Mouse (Mus musculus) liver, embryonic 14.5 days (tissue): ENCODE measurements around the gene AI413582. TPM values are rescaled to one million over a fixed set of nuclear protein-coding genes. Genes with fewer than 3 reads are reported as not detected.
A peak's percentile ranks its signal among the peaks of the same experiment; 100 is the strongest.

Source experiments
- ATAC-seq: fragments of 200-750 bp; cut with Nextera tagmentation; 2 replicates; pipeline ENCODE4 v1.8.0; 2017; ENCODE audit warnings: moderate number of reproducible peaks, mild to moderate bottlenecking, moderate library complexity; ENCODE audit not compliant: insufficient read depth
- DNase-seq, 3 experiments: peaks; one replicate each; pipeline ENCODE4 v3.0.0-alpha.2; 2012 to 2013; ENCODE audit warnings: low read depth in 3 of 3, low spot score in 3 of 3
- H3K27ac ChIP-seq: fragments of 300-500 bp; sonication (generic); 2 replicates; pipeline ENCODE4 v1.5.1; 2014; ENCODE audit warnings: moderate library complexity, mild to moderate bottlenecking, control low read depth, inconsistent platforms
- H3K27me3 ChIP-seq: fragments of 300-500 bp; sonication (generic); 2 replicates; pipeline ENCODE4 v1.6.1; 2014; ENCODE audit warnings: mild to moderate bottlenecking, low read length, moderate library complexity; ENCODE audit not compliant: control insufficient read depth, insufficient read depth
- H3K36me3 ChIP-seq: fragments of 300-500 bp; sonication (generic); replicated peaks from 2 replicates; pipeline ENCODE4 v1.6.1; 2014; ENCODE audit warnings: low read depth; ENCODE audit not compliant: control insufficient read depth, insufficient read depth
- H3K4me1 ChIP-seq, 2 experiments: fragments of 200-500 bp in 1 of 2; fragments of 300-500 bp in 1 of 2; sonication (generic) in 1 of 2; replicated peaks; 2 replicates each; pipeline ENCODE4 v1.6.1; 2012 to 2014; ENCODE audit warnings: antibody characterized with exemption in 1 of 2, inconsistent platforms in 1 of 2, low read length in 1 of 2; ENCODE audit not compliant: control insufficient read depth in 2 of 2, insufficient read depth in 2 of 2
- H3K4me2 ChIP-seq: fragments of 300-500 bp; sonication (generic); 2 replicates; pipeline ENCODE4 v1.6.1; 2014; ENCODE audit warnings: low read depth, mild to moderate bottlenecking, control low read depth, moderate library complexity
- H3K4me3 ChIP-seq, 2 experiments: fragments of 200-500 bp in 1 of 2; fragments of 300-500 bp in 1 of 2; sonication (generic) in 1 of 2; 2 replicates each; pipeline ENCODE4 v1.5.1; 2012 to 2014; ENCODE audit warnings: low read depth in 2 of 2, low read length in 2 of 2, mild to moderate bottlenecking in 2 of 2, control low read depth in 1 of 2, inconsistent platforms in 1 of 2, moderate library complexity in 1 of 2; ENCODE audit not compliant: insufficient read depth in 1 of 2
- H3K9ac ChIP-seq: fragments of 300-500 bp; sonication (generic); replicated peaks from 2 replicates; pipeline ENCODE4 v1.6.1; 2014; ENCODE audit warnings: mild to moderate bottlenecking, control low read depth, moderate library complexity
- H3K9me3 ChIP-seq: fragments of 300-500 bp; sonication (generic); 2 replicates; pipeline ENCODE4 v1.6.1; 2016; ENCODE audit warnings: low read length, mixed read lengths; ENCODE audit not compliant: control insufficient read depth
- CTCF ChIP-seq: IDR thresholded peaks from 2 replicates; pipeline ENCODE4 v1.5.1; 2016; ENCODE audit warnings: antibody characterized with exemption, low read depth, control low read depth
- EP300 ChIP-seq: IDR thresholded peaks from 2 replicates; pipeline ENCODE4 v1.6.1; 2016; ENCODE audit warnings: antibody characterized with exemption, low read depth
- WGBS: fragments of 180-500 bp; shearing (Covaris S2); extraction: QIAGEN DNeasy Blood & Tissue Kit; methylation state at CpG from one replicate; pipeline ENCODE4 v1.1.7; 2014; ENCODE audit not compliant: insufficient replicate concordance; 5-methylcytosine and 5-hydroxymethylcytosine counted together
- polyA plus RNA-seq, 2 experiments: library from polyadenylated mRNA; depleted of rRNA in 1 of 2; stranded (reverse) in 1 of 2; unstranded in 1 of 2; fragments of >200 nt; fragmentation: Nextera tagmentation in 1 of 2; extraction: Ambion mirVana in 1 of 2; gene quantifications; 2 replicates each; pipeline versions ENCODE4 v1.2.1 to v1.2.3; 2012 to 2014

The AI413582 gene
- polyA plus RNA-seq, 2 experiments = 9.9 to 18.9 TPM

GRCm38 (mm10) chr17:27527188-27527587 lies 38.4 kb downstream of the AI413582 start:
- Histone ChIP-seq H3K27me3 (no peaks in the 10 kb centered on the region), H3K9me3 (no peaks in the 10 kb centered on the region), H3K4me3 (no peak overlapping the region), H3K4me2 (no peak overlapping the region), H3K36me3 (no peaks in the 10 kb centered on the region), H3K27ac (no peak overlapping the region), H3K9ac (no peak overlapping the region), H3K4me1 (peaks cover 0 to 6% of the 10 kb centered on the region in 2 experiments; a peak in 2 of 4 replicates)
- WGBS = 26% methylated on average over 6 of the region's 6 CpGs
- TF ChIP-seq EP300 = no peak
- no peak for TF ChIP-seq CTCF
- DNase-seq = no peak
- no peak for ATAC-seq

GRCm38 (mm10) chr17:27523121-27523520 lies 42.4 kb downstream of the AI413582 start:
- WGBS = 64% methylated on average over 7 of the region's 7 CpGs
- ATAC-seq (no peak), DNase-seq (no peak)
- no peaks in the 10 kb centered on the region; a peak in 1 of 4 replicates for H3K4me1 ChIP-seq
- H3K27ac ChIP-seq = no peak overlapping the region
- TF ChIP-seq EP300 (no peak), CTCF (no peak)
- no peak overlapping the region for H3K4me3 ChIP-seq
- H3K9me3 ChIP-seq = no peaks in the 10 kb centered on the region
- no peak overlapping the region for H3K4me2 ChIP-seq
- no peak overlapping the region for H3K9ac ChIP-seq
- no peaks in the 10 kb centered on the region for H3K36me3 ChIP-seq
- peaks cover 11% of the 10 kb centered on the region for H3K27me3 ChIP-seq

GRCm38 (mm10) chr17:27521303-27521702 lies 44.3 kb downstream of the AI413582 start, which contains the start of gene Grm4:
Gene Grm4, minus strand, starts transcription at chr17:27521403.
- no peaks in the 10 kb centered on the region for H3K4me1 ChIP-seq
- no peak for TF ChIP-seq CTCF
- TF ChIP-seq EP300 = no peak
- H3K36me3 ChIP-seq = no peaks in the 10 kb centered on the region
- no peak within 1 kb of the TSS for H3K27ac ChIP-seq
- peaks cover 11% of the 10 kb centered on the region for H3K27me3 ChIP-seq
- 57% methylated on average over 5 of the region's 5 CpGs for WGBS
- no peak within 1 kb of the TSS for H3K4me2 ChIP-seq
- H3K9me3 ChIP-seq = no peaks in the 10 kb centered on the region
- H3K9ac ChIP-seq = no peak within 1 kb of the TSS
- no peak for ATAC-seq
- H3K4me3 ChIP-seq = no peak within 1 kb of the TSS
- no peak for DNase-seq

- Histone ChIP-seq H3K4me1 (no peaks in the 10 kb centered on the region), H3K36me3 (no peaks in the 10 kb centered on the region), H3K27ac (no peak overlapping the region), H3K27me3 (peaks cover 16% of the 10 kb centered on the region), H3K9me3 (no peaks in the 10 kb centered on the region), H3K4me3 (no peak overlapping the region), H3K4me2 (no peak overlapping the region), H3K9ac (no peak overlapping the region)
- ATAC-seq = no peak
- DNase-seq = no peak
- 2% methylated on average over 27 of the region's 27 CpGs for WGBS
- no peak for TF ChIP-seq EP300
- peak; percentile 79 for TF ChIP-seq CTCF
These were observed 45.0 kb downstream of the AI413582 start for GRCm38 (mm10) chr17:27520557-27520956.

GRCm38 (mm10) chr17:27518700-27519595 lies 46.6 kb downstream of the AI413582 start:
- H3K27ac ChIP-seq = no peak overlapping the region
- no peak overlapping the region for H3K9ac ChIP-seq
- no peaks in the 10 kb centered on the region for H3K9me3 ChIP-seq
- no peaks in the 10 kb centered on the region for H3K36me3 ChIP-seq
- no peak for DNase-seq
- no peak overlapping the region for H3K4me2 ChIP-seq
- no peak overlapping the region for H3K4me3 ChIP-seq
- ATAC-seq = no peak
- TF ChIP-seq EP300 (no peak), CTCF (no peak)
- 44% methylated on average over 15 of the region's 15 CpGs for WGBS
- H3K4me1 ChIP-seq = no peaks in the 10 kb centered on the region
- H3K27me3 ChIP-seq = peaks cover 30% of the 10 kb centered on the region
